Mouse (Mus musculus) heart, adult 11 months (tissue): ENCODE data around the gene Cobl.
A peak's percentile ranks its signal among the peaks of the same experiment; 100 is the strongest.

Experiments
- DNase-seq: peaks from one replicate; pipeline ENCODE4 v3.0.0; 2022

Cobl gene

DNA sequence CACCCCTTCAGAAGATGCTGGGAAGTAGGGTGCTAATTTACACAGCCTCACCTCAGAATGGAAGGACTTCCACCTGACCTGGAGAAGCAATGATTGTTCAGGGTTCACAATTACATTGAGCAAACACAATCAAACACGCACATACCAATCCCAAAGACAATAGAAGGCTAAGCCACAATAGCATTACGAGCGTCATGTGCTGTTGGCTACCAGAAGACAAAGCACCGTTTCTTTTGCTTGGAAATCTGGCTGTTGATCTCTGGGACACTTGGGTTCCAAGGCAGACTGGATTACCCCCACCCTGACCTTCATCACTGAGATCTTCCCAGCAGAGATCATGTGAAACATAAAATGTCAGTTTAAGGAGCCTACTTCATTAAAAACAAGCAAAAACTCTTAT lies 21.1 kb downstream of the Cobl start:
- DNase-seq = peak; percentile 48

DNA sequence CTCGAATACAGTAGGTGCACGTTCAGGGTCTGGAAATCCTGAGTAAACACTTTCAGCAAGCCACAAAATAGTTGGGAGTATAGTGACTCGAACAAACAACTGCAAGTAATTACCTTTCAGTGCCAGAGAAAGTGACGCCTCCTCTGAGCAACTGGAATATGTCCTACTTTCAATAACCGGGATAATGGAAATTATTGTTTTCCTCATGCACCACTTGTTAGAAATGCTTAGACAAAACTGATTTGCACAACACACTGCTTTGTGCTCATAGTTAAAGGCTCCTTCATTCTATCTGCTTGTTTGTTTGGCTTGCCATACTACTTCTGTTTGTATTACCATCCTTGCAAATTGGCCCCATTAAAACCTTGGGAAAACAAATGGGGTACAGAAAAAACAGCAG lies 21.6 kb downstream of the Cobl start:
- peak; percentile 5 for DNase-seq

DNA sequence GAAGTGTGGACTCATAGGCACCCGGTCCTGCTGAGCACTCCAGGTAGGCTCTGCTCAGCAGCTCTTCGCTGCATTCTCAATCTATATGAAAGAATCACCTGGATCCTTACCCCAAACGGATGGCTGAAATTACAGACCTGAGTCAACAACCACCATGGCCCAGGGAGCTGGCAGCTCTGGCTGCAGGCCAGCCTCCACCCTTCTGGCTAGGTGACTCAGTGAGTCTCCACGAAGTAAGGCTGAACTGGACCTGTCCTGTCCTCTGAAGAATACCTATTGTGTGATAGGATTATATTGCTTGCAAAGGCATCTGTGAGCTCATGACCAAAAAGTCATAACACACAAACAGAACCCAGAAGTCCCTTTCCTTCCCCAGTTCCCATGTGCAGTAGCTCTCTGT lies 22.5 kb downstream of the Cobl start:
- DNase-seq = peak; percentile 80

DNA sequence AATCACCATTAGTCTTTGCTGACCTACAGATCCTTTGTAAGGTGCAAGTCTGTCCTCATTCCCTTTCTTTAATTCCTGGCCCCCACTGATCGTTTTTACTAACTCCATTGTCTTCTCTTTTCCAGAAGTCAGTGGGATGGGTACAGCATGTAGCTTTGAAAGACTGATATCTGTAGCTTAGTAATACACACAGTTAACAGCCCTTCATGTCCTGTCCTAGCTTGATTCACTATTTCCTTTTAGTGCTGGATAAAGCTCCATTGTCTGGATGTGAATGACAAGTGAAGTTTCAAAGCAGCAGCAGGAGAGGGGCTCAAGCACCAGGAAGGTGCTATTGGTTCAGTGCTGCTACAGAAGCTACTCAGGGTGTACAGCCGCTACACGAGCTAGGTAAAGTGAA lies 28.9 kb downstream of the Cobl start:
- DNase-seq = peak; percentile 54

DNA sequence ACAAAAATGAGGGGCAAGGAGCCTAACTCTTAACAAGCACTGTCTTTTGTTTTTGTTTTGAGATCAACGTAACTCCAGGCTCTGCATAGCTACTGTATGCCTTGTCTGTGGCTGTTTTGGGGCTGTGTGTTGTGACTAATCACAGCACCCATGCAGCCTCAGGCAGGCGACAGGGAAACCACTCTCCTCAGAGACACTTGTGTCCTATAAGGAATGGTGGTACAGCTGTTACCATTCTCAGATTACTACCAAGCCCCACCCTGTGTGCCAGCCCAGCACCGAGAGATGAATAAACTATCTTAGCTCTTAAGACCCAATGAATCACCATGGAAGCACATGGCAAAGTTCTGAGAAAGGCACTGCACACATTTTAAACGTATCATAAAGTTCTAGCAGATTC lies 29.7 kb downstream of the Cobl start:
- peak; percentile 44 for DNase-seq

DNA sequence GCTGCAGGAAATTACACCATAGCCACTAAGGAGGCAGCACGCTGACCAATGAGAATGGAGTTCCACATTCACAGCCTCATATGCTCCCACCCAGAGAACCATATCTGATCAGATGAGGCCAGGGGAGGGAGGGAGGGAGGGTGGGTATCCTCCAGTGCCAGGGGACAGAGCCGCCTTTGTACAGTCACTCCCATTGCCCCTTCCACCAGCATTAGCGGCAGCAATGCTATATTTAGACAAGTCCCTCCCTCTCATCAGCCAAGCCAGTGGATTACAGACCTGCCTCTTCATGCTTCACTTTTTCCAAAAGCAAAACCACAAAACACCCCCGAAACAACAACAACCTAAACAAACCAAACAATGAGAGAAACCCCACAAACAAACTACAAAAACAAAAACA lies 30.2 kb downstream of the Cobl start:
- DNase-seq = peak; percentile 88

DNA sequence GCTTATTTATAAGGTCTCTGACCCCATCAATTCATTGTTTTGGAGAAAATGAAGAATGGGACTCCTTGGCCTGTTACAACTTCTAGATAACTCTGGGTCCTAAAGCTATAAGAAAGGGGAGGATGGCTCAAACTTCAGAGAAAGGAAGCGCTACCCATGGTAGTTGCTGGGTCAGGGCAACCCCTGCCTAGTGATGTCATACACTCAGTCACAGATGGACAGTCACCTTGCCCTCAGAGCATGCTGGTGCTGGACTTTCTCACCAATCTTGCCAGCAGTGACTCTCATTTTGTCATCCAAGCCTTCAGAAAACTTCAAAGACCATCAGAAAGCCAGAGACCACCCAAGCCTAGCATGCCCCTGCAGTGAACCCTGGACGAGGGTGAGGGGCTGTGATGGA lies 32.8 kb downstream of the Cobl start:
- DNase-seq = peak; percentile 74

DNA sequence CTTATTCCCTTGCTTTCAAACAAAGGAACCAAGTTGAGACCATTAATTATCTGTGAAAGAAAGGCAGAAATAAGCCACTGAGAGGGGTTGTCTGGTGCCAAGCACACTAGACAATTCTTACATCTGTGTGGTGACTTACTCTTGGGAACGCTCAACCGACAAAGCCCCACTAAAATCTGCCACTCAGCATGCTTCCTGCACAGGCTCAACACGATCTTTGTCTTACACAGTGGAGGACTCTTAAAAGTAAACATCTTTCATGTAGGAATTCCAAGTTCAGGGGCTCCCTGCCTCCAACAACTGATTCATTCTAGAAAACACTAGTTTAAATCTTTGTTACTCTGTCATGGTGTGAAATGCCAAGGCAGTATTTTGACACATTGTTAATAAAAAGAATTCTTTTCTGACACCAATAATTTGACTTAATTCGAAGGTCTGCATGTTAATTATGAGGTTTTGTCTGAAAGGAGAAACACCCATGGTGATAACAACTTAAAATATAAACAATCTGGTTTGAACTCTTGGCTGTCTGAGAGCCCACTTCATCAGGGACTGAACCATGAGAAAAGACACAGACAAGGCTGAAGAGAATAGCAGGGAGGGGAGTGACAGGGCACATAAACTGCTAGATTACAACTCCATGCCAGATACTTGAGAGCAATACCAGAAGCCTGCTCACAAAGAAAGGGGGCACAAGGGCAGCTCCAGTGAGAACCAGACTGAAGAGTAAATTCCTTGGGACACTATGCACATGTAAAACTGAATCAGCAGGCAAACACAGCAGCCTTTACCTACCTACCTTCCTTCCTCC lies 34.3 kb downstream of the Cobl start:
- DNase-seq = peak; percentile 39

DNA sequence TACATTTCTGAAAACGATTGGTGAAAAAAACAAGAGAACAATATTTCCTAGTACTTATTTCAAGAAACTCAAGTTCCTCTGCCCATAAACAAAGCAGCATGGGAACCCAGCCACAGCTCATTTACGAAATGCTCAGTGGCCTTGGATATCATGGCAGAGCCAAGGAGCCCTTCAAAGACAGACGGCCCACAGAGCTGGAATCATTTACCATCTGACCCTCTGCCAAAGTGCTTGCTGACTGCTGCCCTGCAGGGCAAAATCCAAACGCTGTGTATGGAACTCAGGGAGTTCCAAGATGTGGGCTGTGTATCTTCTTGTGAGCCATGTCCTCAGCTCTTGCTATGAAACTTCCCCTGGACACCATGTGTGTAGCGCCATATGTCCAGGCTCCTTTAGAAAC lies 38.0 kb downstream of the Cobl start:
- DNase-seq = peak; percentile 87

DNA sequence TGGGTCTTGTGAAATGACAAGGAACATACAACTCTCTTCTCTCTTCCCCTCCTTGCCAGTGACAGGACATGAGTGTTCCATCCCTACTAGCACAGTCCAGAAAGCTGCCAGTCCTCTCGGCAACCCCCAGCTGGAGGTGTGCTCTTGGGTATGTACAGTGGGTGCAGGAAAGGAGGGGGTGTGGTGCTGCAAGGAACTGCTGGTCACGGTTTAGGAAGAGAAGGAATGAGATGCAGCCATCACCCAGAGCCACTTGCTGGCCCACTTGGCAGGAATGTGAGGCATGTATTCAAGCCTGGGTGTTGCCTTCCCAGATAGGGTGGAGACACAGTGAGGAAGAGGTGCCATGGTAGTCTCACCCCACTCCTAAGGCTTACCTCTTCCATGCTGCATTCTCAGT lies 40.6 kb downstream of the Cobl start:
- DNase-seq = peak; percentile 72

DNA sequence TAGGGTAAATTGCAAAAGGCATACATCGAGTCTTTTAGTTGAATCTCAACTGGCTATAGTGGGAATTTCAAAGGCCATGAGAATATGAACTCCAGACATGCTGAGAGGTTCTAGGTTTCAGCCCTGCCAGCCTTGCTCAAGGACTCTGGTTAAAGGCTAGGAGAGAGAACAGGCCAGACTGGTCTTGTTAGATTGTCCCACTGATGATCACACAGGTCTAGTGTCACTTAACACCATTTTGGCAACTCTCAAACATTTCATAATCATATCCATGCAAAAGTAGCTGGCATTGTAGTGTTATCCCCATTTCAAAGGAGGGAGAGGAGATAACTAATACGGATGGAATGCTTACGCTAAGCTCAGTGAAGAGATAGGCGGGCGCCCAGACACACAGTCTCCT lies 43.6 kb downstream of the Cobl start:
- DNase-seq = peak; percentile 36

DNA sequence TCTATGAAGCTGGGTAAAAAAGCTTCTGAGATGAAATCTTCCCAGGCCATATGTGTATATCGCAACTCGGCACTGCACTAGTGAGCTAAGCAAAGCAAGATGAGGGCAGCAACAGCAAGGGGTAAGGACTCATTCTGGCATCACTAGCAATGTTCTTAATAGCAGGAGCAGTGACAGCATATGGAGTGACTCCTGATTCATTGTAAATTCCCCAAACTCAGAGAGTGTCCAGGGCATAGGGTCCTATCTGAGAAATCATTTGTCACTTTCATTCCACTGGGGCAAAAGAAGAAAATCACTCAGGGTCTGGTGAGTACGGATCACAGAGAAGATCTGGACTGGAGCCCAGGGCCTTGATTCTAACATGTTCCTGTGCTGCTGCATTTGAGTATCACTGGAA lies 44.6 kb downstream of the Cobl start:
- peak; percentile 80 for DNase-seq

DNA sequence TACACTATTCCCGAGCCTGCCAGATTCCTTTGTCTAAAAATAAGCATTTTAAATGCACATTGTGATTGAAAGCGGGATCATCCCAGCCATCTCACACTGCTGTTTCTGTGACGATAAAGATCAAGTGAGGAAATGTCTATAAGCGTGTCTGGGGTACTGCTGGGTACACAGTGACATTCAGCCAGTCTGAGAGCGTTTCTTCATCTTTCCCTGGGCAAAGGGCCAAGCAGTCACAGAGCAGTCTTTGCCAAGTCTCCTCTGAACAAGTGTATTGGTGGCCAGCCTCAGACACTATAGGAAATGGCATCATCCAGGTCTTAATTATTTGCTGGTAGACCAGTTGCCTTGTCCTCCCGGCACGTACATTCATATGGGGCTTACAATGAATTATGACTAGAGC lies 47.9 kb downstream of the Cobl start:
- DNase-seq = peak; percentile 72

DNA sequence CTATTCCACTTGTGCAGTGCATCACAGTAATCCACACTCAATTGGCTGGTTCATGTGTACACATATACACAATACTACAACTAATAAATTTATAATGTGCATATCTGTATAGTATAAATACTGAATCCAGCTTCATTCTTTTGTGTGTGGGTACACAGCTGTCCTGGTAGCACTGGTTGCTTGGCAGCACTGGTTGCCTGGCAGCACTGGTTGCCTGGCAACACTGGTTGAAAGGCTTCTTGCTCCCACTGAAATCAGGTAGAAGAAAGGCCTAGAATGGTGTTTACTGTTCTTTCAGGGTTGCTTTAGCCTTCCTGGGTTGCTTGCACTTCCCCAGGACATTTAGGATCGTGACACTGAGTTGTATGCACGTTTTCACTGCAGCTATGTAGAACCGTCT lies 49.4 kb downstream of the Cobl start:
- no peak for DNase-seq

DNA sequence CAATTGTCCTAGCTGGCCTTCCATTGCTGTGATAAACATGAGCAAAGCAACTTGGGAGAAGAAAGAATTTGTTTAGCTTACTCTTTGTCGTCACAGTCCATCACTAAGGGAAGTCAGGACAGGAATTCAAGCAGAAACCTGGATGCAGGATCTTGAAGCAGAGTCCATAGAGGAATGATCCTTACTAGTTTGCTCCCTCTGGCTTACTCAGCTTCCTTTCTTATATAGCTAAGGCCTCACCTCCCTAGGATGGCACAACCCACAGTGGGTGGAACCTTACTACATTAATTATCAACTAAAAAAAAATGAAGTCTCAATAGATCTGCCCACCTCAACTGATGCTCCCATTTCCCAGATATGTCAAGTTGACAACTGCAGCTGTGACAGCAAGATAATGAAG lies 52.8 kb downstream of the Cobl start:
- DNase-seq = no peak

DNA sequence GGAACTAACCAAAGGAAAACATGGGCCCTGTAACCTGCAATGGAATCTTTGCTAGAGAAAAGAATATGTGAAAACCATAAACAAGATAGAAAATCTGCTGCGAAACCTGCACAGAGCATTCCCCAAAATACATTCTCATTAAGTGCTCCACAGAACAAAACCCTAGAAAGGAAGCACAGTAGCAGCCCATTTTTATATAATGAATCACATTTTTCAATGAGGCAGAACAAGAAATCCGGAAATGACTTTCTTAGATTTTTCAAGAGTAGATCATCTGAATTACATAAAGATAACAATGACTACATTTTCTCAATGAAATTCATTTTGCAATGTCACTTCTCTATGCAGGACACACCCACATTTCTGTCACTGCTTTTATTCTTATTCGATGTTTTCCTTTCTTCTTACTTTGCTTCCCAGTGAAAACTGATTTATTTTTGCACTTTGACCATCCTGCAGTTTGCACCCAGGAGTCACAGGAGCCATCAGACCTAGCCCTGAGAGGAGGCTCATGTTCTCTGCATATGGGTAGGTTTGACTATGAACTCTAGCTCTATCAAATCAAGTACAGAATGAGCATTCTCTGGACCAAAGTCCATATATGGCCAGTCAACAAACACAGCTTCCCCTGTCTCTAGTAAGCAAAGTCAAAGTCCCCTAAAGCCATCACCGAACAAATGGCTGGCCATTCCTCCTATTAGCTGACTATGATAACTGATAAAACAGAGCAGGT lies 53.5 kb downstream of the Cobl start:
- DNase-seq = peak; percentile 43

DNA sequence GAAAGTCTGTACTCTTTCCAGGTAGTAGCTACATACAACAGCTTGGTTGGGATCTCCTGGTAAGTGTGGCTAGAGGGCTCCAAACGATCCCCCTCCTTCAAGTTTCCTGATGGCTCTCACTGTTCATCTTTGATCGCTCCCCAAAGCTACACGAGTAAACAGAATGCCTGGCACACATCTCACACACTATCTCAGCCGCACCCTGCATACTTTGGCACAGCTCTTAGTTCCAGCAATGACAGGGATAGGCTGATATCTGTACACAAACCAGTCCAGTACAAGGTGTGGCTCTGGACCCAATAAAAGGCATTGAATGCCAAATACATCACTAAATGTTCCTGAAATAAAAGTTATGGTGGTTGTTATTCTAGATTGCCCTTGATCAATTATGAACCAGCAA lies 55.3 kb downstream of the Cobl start:
- peak; percentile 91 for DNase-seq

DNA sequence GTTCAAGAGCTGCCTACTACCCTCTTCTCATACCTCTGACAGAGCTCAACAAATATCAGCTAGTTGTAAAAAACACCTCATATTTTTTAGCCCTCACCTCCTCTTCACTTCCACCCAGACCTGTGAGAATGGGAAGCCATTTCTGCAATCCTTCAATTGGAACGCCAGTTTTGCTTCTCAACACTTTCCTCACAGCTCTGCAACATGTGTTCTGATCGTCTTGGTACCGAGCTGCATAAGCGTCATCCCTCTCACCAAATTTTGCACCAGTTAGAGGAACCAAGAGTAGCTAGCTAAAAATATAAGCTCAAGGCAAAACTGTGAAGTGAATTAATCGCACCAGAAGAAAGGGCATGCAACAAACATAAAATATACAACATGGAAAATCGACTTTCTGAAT lies 56.9 kb downstream of the Cobl start:
- DNase-seq = peak; percentile 23

DNA sequence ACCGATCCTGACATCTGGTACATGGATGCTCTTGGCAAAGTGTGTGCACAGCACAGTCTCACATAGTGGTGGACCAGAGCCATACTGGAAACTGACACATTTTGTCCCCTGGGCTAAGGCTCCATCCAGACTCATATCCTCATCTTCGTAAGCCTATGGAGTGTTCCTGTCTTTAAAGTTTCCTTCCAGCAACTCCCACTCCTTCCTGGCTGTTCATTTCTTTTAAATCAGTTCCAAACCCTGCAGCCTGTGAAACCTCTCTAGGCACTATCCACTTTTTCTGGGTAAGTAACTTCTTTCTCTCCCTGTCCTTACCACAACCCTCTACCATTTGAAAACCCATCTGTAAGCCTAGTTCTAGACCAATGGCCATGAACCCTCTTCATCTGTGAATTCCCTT lies 64.9 kb downstream of the Cobl start:
- peak; percentile 65 for DNase-seq

DNA sequence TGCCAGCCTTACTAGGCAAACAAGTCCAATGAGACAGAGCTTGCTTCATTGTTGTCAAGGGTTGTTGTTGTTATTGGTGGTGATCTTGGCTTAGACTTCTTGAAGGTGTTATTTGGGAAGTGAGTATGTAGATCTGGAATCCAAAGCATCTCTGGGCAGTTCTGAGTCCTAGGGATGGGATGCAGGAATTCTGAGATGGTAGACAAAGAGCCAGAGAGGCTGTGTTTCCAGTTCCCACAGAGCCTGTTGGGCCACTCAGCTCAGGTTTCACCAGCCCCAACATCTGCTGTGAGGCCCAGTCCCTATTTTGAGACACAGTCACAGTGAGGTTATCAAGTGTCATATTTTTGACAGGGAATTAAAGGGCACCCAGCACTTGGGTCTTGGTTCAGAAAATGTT lies 68.6 kb downstream of the Cobl start:
- DNase-seq = peak; percentile 33

DNA sequence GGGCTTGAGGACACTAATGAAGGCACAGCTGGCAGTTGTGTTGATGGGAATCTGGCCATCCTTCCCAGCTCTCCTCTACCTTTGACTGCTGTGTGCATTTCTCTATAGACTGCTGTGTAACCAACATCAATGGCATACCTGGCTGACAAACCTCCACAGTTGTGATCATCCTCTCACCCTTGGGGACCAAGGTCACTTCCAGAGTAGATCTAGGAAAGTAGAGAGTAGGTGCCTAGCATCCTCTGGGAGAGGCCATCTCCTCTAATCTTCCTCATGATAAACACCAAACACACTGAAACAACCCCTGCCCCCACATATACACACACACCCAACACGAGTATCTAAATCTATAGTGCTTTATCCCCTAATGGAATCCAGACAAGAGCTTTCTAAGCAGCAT lies 70.1 kb downstream of the Cobl start:
- peak; percentile 54 for DNase-seq

DNA sequence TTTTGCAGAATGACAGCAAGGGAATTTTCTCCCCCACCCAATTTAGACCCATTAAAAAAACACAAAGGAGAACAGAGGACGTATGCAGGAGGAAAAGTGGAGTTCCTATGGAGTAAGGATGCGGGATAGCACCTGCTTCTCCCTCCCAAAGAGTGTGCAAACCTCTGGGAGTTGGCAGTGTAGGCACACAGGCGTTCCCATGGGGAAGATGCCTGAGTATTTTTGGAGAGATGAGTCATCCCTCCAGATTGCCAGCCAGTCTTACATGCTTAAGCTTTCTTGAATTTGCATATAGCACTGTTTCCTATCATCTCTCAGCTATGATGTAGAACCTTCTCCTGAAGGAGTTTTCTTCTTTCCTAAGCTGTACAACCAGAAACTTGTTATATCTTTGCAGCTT lies 70.6 kb downstream of the Cobl start:
- peak; percentile 88 for DNase-seq

DNA sequence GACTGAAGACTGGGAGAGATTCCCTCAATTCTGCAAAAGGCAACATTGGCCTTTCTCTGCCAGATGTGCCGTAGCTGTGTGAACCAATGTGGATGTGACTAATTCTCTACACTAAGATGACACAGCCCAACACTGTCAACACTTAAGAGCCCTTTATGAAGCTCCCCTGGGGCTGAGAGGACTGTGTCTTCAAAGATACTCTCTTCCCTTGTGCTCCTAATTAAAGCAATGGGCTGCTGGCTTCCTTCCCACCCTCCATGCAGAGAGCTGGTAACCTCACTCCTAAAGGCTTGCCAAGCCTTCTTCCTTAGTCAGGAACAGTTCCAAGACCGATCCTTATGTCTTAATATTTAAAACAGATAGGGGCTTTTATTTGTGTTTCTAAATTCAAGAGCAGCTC lies 79.9 kb downstream of the Cobl start:
- peak; percentile 93 for DNase-seq

DNA sequence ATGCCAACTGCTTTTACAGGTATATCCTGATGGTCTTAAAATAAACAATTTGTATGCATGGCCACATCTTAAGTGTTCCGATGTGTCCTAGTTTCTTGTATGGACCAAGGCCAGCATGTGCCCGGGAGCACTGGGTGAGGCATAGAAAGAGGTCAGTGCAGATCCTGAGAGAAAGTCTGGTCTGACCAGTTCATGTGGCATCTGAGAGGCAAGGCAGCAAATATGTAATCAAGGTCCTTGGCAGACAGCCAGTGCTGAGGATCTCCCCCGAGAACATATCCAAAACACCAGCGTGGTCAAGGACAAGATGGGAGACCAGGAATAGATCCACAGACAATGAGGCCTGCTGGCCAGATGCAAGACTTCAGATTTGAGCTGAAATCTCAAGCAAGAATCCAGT lies 81.8 kb downstream of the Cobl start:
- DNase-seq = no peak

DNA sequence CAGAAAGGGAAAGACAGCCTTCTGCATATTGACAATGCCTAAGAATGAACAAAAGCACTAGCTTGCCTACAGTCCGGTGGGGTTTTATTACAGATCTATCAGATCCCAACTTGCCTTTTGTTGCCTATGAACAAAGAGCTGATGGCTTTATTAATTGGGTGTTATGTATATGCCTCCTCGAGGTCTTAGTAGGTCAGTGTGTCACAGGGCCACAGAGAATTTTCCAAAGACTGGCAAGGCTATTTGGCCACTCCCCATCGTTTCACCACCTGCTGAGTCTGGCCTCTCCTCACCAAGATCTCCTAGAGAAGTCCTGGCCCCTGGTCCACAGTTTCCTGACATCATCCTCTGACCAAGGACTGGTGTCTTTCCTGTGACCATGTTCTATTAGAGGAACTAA lies 83.7 kb downstream of the Cobl start:
- no peak for DNase-seq
